Mouse (Mus musculus) T-helper 2 cell (primary cell): Measurements from ENCODE around the gene Rbfox3.

Experiments
- in situ Hi-C: fragments of 300-600 bp; cut with MboI, MseI; formaldehyde crosslinking; loops from one replicate; pipeline ENCODE4 v1.15.1; 2025; ENCODE audit warnings: high pct_unique_total_duplicates

The Rbfox3 gene

GRCm38 (mm10) chr11:118906131-118906823 lies 5.1 kb downstream of the Rbfox3 start:
- in situ Hi-C loops, result no loop called here

GRCm38 (mm10) chr11:118905656-118906055 lies 5.7 kb downstream of the Rbfox3 start:
- in situ Hi-C loops, result no loop called here

GRCm38 (mm10) chr11:118904253-118904652 lies 7.1 kb downstream of the Rbfox3 start:
- in situ Hi-C loops, result no loop called here

- in situ Hi-C loops, result loop anchor here (5.0 kb wide), 1 partner anchor 93 kb away; no protein-coding TSS in a partner anchor
Measured at GRCm38 (mm10) chr11:118899771-118900545, 11.4 kb downstream of the Rbfox3 start.

- in situ Hi-C loops, result loop anchor here (5.0 kb wide), 1 partner anchor 91 kb away; no protein-coding TSS in a partner anchor
Measured at GRCm38 (mm10) chr11:118898643-118899042, 12.8 kb downstream of the Rbfox3 start.

GRCm38 (mm10) chr11:118898156-118898555 lies 13.2 kb downstream of the Rbfox3 start:
- in situ Hi-C loops, result loop anchor here (5.0 kb wide), 1 partner anchor 91 kb away; no protein-coding TSS in a partner anchor

GRCm38 (mm10) chr11:118897114-118897841 lies 14.1 kb downstream of the Rbfox3 start:
- in situ Hi-C loops, result loop anchor here (5.0 kb wide), 1 partner anchor 90 kb away; no protein-coding TSS in a partner anchor

GRCm38 (mm10) chr11:118896032-118896675 lies 15.2 kb downstream of the Rbfox3 start:
- in situ Hi-C loops, result loop anchor here (5.0 kb wide), 1 partner anchor 89 kb away; no protein-coding TSS in a partner anchor

- in situ Hi-C loops, result loop anchor here (5.0 kb wide), 1 partner anchor 88 kb away; no protein-coding TSS in a partner anchor
Measured at GRCm38 (mm10) chr11:118894835-118895234, 16.6 kb downstream of the Rbfox3 start.

- in situ Hi-C loops, result no loop called here
Measured at GRCm38 (mm10) chr11:118894196-118894595, 17.2 kb downstream of the Rbfox3 start.

- in situ Hi-C loops, result no loop called here
Measured at GRCm38 (mm10) chr11:118892876-118893275, 18.5 kb downstream of the Rbfox3 start.

GRCm38 (mm10) chr11:118891516-118891915 lies 19.9 kb downstream of the Rbfox3 start:
- in situ Hi-C loops, result no loop called here

GRCm38 (mm10) chr11:118890992-118891398 lies 20.4 kb downstream of the Rbfox3 start:
- in situ Hi-C loops, result no loop called here

- in situ Hi-C loops, result no loop called here
Measured at GRCm38 (mm10) chr11:118890474-118890873, 20.9 kb downstream of the Rbfox3 start.

- in situ Hi-C loops, result no loop called here
Measured at GRCm38 (mm10) chr11:118889500-118889899, 21.9 kb downstream of the Rbfox3 start.

- in situ Hi-C loops, result no loop called here
Measured at GRCm38 (mm10) chr11:118888426-118888825, 23.0 kb downstream of the Rbfox3 start.

- in situ Hi-C loops, result no loop called here
Measured at GRCm38 (mm10) chr11:118887206-118887605, 24.2 kb downstream of the Rbfox3 start.

GRCm38 (mm10) chr11:118886269-118886965 lies 25.0 kb downstream of the Rbfox3 start:
- in situ Hi-C loops, result no loop called here

GRCm38 (mm10) chr11:118885604-118886003 lies 25.8 kb downstream of the Rbfox3 start:
- in situ Hi-C loops, result no loop called here

- in situ Hi-C loops, result no loop called here
Measured at GRCm38 (mm10) chr11:118885135-118885534, 26.3 kb downstream of the Rbfox3 start.

GRCm38 (mm10) chr11:118883143-118883542 lies 28.3 kb downstream of the Rbfox3 start:
- in situ Hi-C loops, result no loop called here
